Mouse (Mus musculus) spleen, adult 2 months (tissue): ENCODE results near the gene Icam1. TPM values are rescaled to one million over a fixed set of nuclear protein-coding genes. Genes with fewer than 3 reads are reported as not detected.

Experiments
- DNase-seq, 2 experiments: peaks; one replicate each; pipeline versions ENCODE4 v3.0.0 to v3.0.0-alpha.2; 2012 to 2021; ENCODE audit warnings: low spot score in 2 of 2, low read depth in 1 of 2
- H3K27ac ChIP-seq: fragments of 200-500 bp; 2 replicates; pipeline ENCODE4 v1.5.1; 2012; ENCODE audit warnings: low read length, inconsistent platforms; ENCODE audit not compliant: insufficient read depth
- H3K27me3 ChIP-seq: fragments of 200-500 bp; 2 replicates; pipeline ENCODE4 v1.6.1; 2012; ENCODE audit warnings: mild to moderate bottlenecking, moderate library complexity, low read length, inconsistent platforms; ENCODE audit not compliant: control insufficient read depth, insufficient read depth
- H3K36me3 ChIP-seq: fragments of 200-500 bp; 2 replicates; pipeline ENCODE4 v1.6.1; 2012; ENCODE audit warnings: mild to moderate bottlenecking, low read length, inconsistent platforms; ENCODE audit not compliant: control insufficient read depth, insufficient read depth
- H3K4me1 ChIP-seq: fragments of 200-500 bp; 2 replicates; pipeline ENCODE4 v1.6.1; 2011; ENCODE audit warnings: inconsistent platforms; ENCODE audit not compliant: control insufficient read depth, insufficient read depth, insufficient read length
- H3K4me3 ChIP-seq: fragments of 200-500 bp; 2 replicates; pipeline ENCODE4 v1.5.1; 2011; ENCODE audit warnings: mild to moderate bottlenecking, inconsistent platforms; ENCODE audit not compliant: insufficient read depth, insufficient read length; ENCODE audit errors: extremely low read depth
- CTCF ChIP-seq: fragments of 200-500 bp; IDR thresholded peaks from 2 replicates; pipeline ENCODE4 v1.5.1; 2011; ENCODE audit warnings: mild to moderate bottlenecking, inconsistent platforms; ENCODE audit not compliant: insufficient read depth, insufficient read length, insufficient replicate concordance; ENCODE audit errors: extremely low read depth
- POLR2A ChIP-seq: fragments of 200-500 bp; IDR thresholded peaks from 2 replicates; pipeline ENCODE4 v1.6.1; 2011; ENCODE audit warnings: low read depth, low read length, inconsistent platforms
- WGBS: fragments of 180-500 bp; shearing (Covaris S2); methylation state at CpG from one replicate; pipeline ENCODE4 v1.1.7; 2018; 5-methylcytosine and 5-hydroxymethylcytosine counted together
- polyA plus RNA-seq: library from polyadenylated mRNA; depleted of rRNA; stranded (reverse); fragments of >200 nt; gene quantifications from 2 replicates; pipeline ENCODE4 v1.2.3, GENCODE M21; 2012

The Icam1 gene
- polyA plus RNA-seq, 1 experiment, result 59.7 TPM

GRCm38 (mm10) chr9:21022288-21022687, 6.5 kb downstream of the Icam1 start:
- 87% methylated on average over 6 of the region's 6 CpGs for WGBS
- Histone ChIP-seq H3K4me3 (no peak overlapping the region), H3K27me3 (no peaks in the 10 kb centered on the region), H3K36me3 (peaks cover 44% of the 10 kb centered on the region), H3K4me1 (peaks cover 7% of the 10 kb centered on the region; the same call in 1 of the 2 replicates), H3K27ac (no peak overlapping the region)
- no peak for DNase-seq
- no peak for TF ChIP-seq CTCF
- TF ChIP-seq POLR2A, result no peak

GRCm38 (mm10) chr9:21022726-21023125, 6.9 kb downstream of the Icam1 start:
- WGBS, result 86% methylated on average over 1 of the region's 1 CpGs
- no peaks in the 10 kb centered on the region for H3K27me3 ChIP-seq
- H3K4me1 ChIP-seq, result peaks cover 3% of the 10 kb centered on the region; the same call in 1 of the 2 replicates
- DNase-seq, result no peak
- no peak overlapping the region for H3K27ac ChIP-seq
- H3K4me3 ChIP-seq, result no peak overlapping the region
- H3K36me3 ChIP-seq, result peaks cover 46% of the 10 kb centered on the region
- TF ChIP-seq CTCF (no peak), POLR2A (no peak)

- H3K27ac ChIP-seq, result no peak overlapping the region
- WGBS, result 94% methylated on average over 19 of the region's 19 CpGs
- peaks cover 8% of the 10 kb centered on the region; the same call in 1 of the 2 replicates for H3K4me1 ChIP-seq
- H3K27me3 ChIP-seq, result no peaks in the 10 kb centered on the region
- peaks cover 49% of the 10 kb centered on the region for H3K36me3 ChIP-seq
- DNase-seq, result no peak
- H3K4me3 ChIP-seq, result no peak overlapping the region
- no peak for TF ChIP-seq POLR2A
- TF ChIP-seq CTCF, result no peak
Observed at GRCm38 (mm10) chr9:21025258-21025810, 9.5 kb downstream of the Icam1 start.

DNA sequence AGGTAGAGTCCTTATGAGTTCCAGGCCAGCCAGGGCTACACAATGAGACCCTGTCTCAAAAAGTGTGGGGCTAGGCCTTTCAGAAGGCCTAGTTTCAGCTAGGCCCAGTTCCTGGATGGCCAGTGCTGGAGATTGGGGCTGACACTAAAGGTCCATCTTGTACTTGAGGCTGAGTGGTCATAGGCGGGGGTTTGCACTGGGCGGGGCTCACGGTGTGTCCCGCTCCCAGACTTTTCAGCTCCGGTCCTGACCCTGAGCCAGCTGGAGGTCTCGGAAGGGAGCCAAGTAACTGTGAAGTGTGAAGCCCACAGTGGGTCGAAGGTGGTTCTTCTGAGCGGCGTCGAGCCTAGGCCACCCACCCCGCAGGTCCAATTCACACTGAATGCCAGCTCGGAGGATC, 11.1 kb downstream of the Icam1 start:
- no peak for DNase-seq
- H3K27ac ChIP-seq, result no peak overlapping the region
- TF ChIP-seq CTCF, result no peak
- no peak for TF ChIP-seq POLR2A

GRCm38 (mm10) chr9:21027774-21028290, 12.0 kb downstream of the Icam1 start:
- peaks cover 14% of the 10 kb centered on the region; the same call in 1 of the 2 replicates for H3K4me1 ChIP-seq
- DNase-seq, result no peak
- 0 out of 2 replicates have a peak, but pooled peaks cover 2% of the 10 kb centered on the region for H3K27me3 ChIP-seq
- no peak overlapping the region for H3K27ac ChIP-seq
- no peak for TF ChIP-seq CTCF
- no peak for TF ChIP-seq POLR2A
- no peak overlapping the region for H3K4me3 ChIP-seq
- 87% methylated on average over 8 of the region's 8 CpGs for WGBS
- H3K36me3 ChIP-seq, result peaks cover 32% of the 10 kb centered on the region

More for the DNA sequence above, 11.1 kb downstream of the Icam1 start:
- peaks cover 38% of the 10 kb centered on the region for H3K36me3 ChIP-seq
- 92% methylated on average over 12 of the region's 12 CpGs for WGBS
- H3K4me1 ChIP-seq, result peaks cover 8% of the 10 kb centered on the region; the same call in 1 of the 2 replicates
- H3K27me3 ChIP-seq, result no peaks in the 10 kb centered on the region
- no peak overlapping the region for H3K4me3 ChIP-seq

- Histone ChIP-seq H3K36me3 (peaks cover 32% of the 10 kb centered on the region), H3K27ac (no peak overlapping the region; the same call in 1 of the 2 replicates), H3K4me3 (no peak overlapping the region), H3K4me1 (peaks cover 22% of the 10 kb centered on the region), H3K27me3 (peaks cover 6% of the 10 kb centered on the region; the same call in 1 of the 2 replicates)
- WGBS, result 82% methylated on average over 6 of the region's 6 CpGs
- TF ChIP-seq CTCF, result no peak
- TF ChIP-seq POLR2A, result no peak
- no peak for DNase-seq
Observed at GRCm38 (mm10) chr9:21028560-21029110, 12.8 kb downstream of the Icam1 start.
